Mouse (Mus musculus) CH12.LX (cell line): ENCODE measurements at regions not wholly inside any gene's neighbourhood (a gene's known extent, or its start where the extent isn't known, plus 50 kb on each side); places are given as distances from the start of the nearest gene placed in this dataset.
A peak's percentile ranks its signal among the peaks of the same experiment; 100 is the strongest.

Experiments
- DNase-seq: peaks from one replicate; pipeline ENCODE4 v3.0.0-alpha.2; 2013; ENCODE audit errors: extremely low read depth
- H3K27ac ChIP-seq: 2 replicates; pipeline ENCODE4 v1.5.1; 2012; ENCODE audit warnings: low read depth, mild to moderate bottlenecking, control low read depth, moderate library complexity; ENCODE audit not compliant: insufficient read depth
- H3K27me3 ChIP-seq: replicated peaks from 2 replicates; pipeline ENCODE3; 2012; ENCODE audit warnings: inconsistent platforms
- H3K36me3 ChIP-seq, 2 experiments: replicated peaks in 1 of 2; 2 replicates each; pipeline versions ENCODE3 to v1.6.1; 2012; ENCODE audit warnings: inconsistent platforms in 1 of 2, low read length in 1 of 2, mild to moderate bottlenecking in 1 of 2, mixed read lengths in 1 of 2, moderate library complexity in 1 of 2; ENCODE audit not compliant: control insufficient read depth in 1 of 2, insufficient read depth in 1 of 2
- H3K4me1 ChIP-seq, 2 experiments: 2 replicates each; pipeline ENCODE4 v1.6.1; 2012; ENCODE audit warnings: inconsistent platforms in 1 of 2, moderate library complexity in 1 of 2; ENCODE audit not compliant: insufficient read depth in 2 of 2, control insufficient read depth in 1 of 2
- H3K4me2 ChIP-seq: 2 replicates; pipeline ENCODE4 v1.6.1; 2012; ENCODE audit warnings: low read depth, mild to moderate bottlenecking, control low read depth; ENCODE audit not compliant: poor library complexity, insufficient read depth, severe bottlenecking
- H3K4me3 ChIP-seq, 3 experiments: fragments of 150-350 bp in 1 of 3; sonication (generic) in 1 of 3; replicated peaks in 1 of 3; 2 replicates each; pipeline versions ENCODE3 to v1.5.1; 2011 to 2012; ENCODE audit warnings: low read depth in 2 of 3, low read length in 2 of 3, mild to moderate bottlenecking in 2 of 3, moderate library complexity in 2 of 3, control low read depth in 1 of 3, improper control_type of control experiment in 1 of 3, inconsistent platforms in 1 of 3, mixed read lengths in 1 of 3; ENCODE audit not compliant: poor library complexity in 1 of 3
- H3K79me2 ChIP-seq: replicated peaks from 2 replicates; pipeline ENCODE4 v1.6.1; 2012; ENCODE audit warnings: mild to moderate bottlenecking, moderate library complexity; ENCODE audit not compliant: control insufficient read depth, poor library complexity, insufficient read depth, severe bottlenecking; ENCODE audit errors: extremely low read depth
- H3K9ac ChIP-seq: 2 replicates; pipeline ENCODE4 v1.6.1; 2012; ENCODE audit warnings: low read depth, mild to moderate bottlenecking, control low read depth, moderate library complexity; ENCODE audit not compliant: insufficient read depth
- H3K9me3 ChIP-seq: replicated peaks from 2 replicates; pipeline ENCODE3; 2012; ENCODE audit warnings: low read length, inconsistent platforms, mixed read lengths
- BHLHE40 ChIP-seq: IDR thresholded peaks from 2 replicates; pipeline ENCODE4 v1.6.1; 2011; ENCODE audit warnings: mild to moderate bottlenecking, low read depth, low read length, improper control_type of control experiment
- CHD2 ChIP-seq: IDR thresholded peaks from 2 replicates; pipeline ENCODE4 v1.6.1; 2011; ENCODE audit warnings: low read length, improper control_type of control experiment
- CTCF ChIP-seq, 2 experiments: IDR thresholded peaks in 1 of 2; conservative IDR thresholded peaks in 1 of 2; 2 replicates each; pipeline ENCODE4 v1.5.1; 2011 to 2012; ENCODE audit warnings: low read depth in 2 of 2, low read length in 2 of 2, improper control_type of control experiment in 1 of 2, inconsistent platforms in 1 of 2, mild to moderate bottlenecking in 1 of 2, moderate library complexity in 1 of 2
- E2F4 ChIP-seq: IDR thresholded peaks from 2 replicates; pipeline ENCODE4 v1.6.1; 2011; ENCODE audit warnings: low read depth, low read length, improper control_type of control experiment; ENCODE audit not compliant: insufficient replicate concordance
- ELF1 ChIP-seq: IDR thresholded peaks from 2 replicates; pipeline ENCODE4 v1.6.1; 2014; ENCODE audit warnings: low read depth, mild to moderate bottlenecking, inconsistent platforms, low read length, improper control_type of control experiment
- ETS1 ChIP-seq: conservative IDR thresholded peaks from 2 replicates; pipeline ENCODE4 v1.6.1; 2012; ENCODE audit warnings: low read depth, mild to moderate bottlenecking, inconsistent platforms, low read length, improper control_type of control experiment, moderate library complexity
- MAFK ChIP-seq: IDR thresholded peaks from 2 replicates; pipeline ENCODE4 v1.6.1; 2011; ENCODE audit warnings: low read length, improper control_type of control experiment; ENCODE audit not compliant: insufficient replicate concordance
- MAX ChIP-seq: IDR thresholded peaks from 2 replicates; pipeline ENCODE4 v1.6.1; 2011; ENCODE audit warnings: low read length, improper control_type of control experiment
- MXI1 ChIP-seq: IDR thresholded peaks from 2 replicates; pipeline ENCODE4 v1.6.1; 2011; ENCODE audit warnings: mild to moderate bottlenecking, low read depth, low read length, improper control_type of control experiment
- NRF1 ChIP-seq: IDR thresholded peaks from 2 replicates; pipeline ENCODE4 v1.6.1; 2014; ENCODE audit warnings: low read depth, mild to moderate bottlenecking, inconsistent platforms, low read length, improper control_type of control experiment, moderate library complexity
- RAD21 ChIP-seq: IDR thresholded peaks from 2 replicates; pipeline ENCODE4 v1.6.1; 2011; ENCODE audit warnings: low read depth, mild to moderate bottlenecking, low read length, improper control_type of control experiment, moderate library complexity
- SIN3A ChIP-seq: IDR thresholded peaks from 2 replicates; pipeline ENCODE4 v1.6.1; 2012; ENCODE audit warnings: low read length, improper control_type of control experiment, inconsistent platforms
- TCF12 ChIP-seq: IDR thresholded peaks from 2 replicates; pipeline ENCODE4 v1.6.1; 2014; ENCODE audit warnings: low read depth, mild to moderate bottlenecking, inconsistent platforms, low read length, improper control_type of control experiment
- UBTF ChIP-seq: IDR thresholded peaks from 2 replicates; pipeline ENCODE4 v1.6.1; 2012; ENCODE audit warnings: low read depth, mild to moderate bottlenecking, inconsistent platforms, low read length, improper control_type of control experiment, moderate library complexity
- USF1 ChIP-seq: IDR thresholded peaks from 2 replicates; pipeline ENCODE4 v1.6.1; 2014; ENCODE audit warnings: low read depth, mild to moderate bottlenecking, inconsistent platforms, low read length, improper control_type of control experiment
- USF2 ChIP-seq: conservative IDR thresholded peaks from 2 replicates; pipeline ENCODE4 v1.6.1; 2011; ENCODE audit warnings: low read depth, low read length, improper control_type of control experiment
- ZC3H11A ChIP-seq: IDR thresholded peaks from 2 replicates; pipeline ENCODE4 v1.6.1; 2012; ENCODE audit warnings: low read depth, mild to moderate bottlenecking, inconsistent platforms, low read length, improper control_type of control experiment
- ZNF384 ChIP-seq: IDR thresholded peaks from 2 replicates; pipeline ENCODE4 v1.6.1; 2012; ENCODE audit warnings: low read depth, low read length, improper control_type of control experiment, inconsistent platforms
- dilution Hi-C: fragments of 300-500 bp; cut with MboI; formaldehyde crosslinking; loops from 2 replicates; pipeline ENCODE4 v1.14.3; 2020; ENCODE audit warnings: low sequenced_read_pairs; ENCODE audit not compliant: extremely low pct_unique_long_range_greater_than_20kb, extremely low pct_ligation_motif_present
- in situ Hi-C: fragments of 300-500 bp; cut with MboI; formaldehyde crosslinking; loops from 3 replicates; pipeline ENCODE4 v1.14.3; 2019; ENCODE audit warnings: low sequenced_read_pairs, low pct_ligation_motif_present, low pct_unique_long_range_greater_than_20kb, mixed read lengths

DNA sequence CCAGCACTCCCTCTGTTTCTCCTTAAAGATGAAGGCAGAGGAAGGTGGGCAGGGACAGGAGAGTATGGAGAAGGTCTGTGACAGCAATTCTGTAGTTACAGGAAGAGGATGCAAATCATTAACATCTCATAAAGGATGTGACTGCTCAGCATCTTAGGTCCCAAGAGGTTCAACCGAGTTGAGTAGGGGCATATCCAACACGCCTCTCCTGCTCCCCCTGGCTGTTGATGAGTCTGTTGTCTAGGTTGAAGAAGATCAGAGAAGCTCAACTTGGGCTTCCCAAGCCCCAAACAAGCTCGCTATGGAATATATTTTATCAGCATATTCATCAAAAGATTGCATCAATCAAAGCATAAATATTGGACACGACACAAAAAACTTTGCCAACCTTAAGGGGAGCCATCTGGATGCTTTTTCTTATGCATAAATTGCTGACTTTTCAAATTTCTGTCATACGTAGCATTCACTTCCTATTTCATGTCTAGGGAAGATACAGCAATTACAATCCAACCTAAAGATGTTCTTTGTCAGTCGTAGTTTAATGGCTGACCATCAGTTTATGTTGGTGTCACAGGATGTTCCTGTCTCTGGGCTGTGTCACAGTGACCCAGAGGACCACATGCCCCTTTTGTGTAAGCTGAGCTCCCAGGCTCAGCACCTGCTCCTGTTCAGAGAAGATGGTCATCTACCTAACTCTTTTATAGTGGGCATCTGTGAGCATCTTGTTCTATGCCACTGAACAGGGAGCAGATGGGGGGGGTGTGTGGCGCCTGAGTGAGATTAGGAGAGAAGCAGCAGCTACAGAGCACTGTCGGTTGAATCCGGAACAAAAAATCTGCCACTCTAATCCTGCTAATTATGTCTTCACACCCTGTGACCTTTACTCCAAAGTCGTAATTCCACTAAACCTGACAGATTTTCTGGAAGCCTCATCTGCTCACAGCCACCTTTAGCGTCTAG is 72.1 kb upstream of the Kctd3 start (continued):
- TF ChIP-seq BHLHE40 = no peak
- peak in 1 of 2 experiments; percentile 63; a peak in 2 of 4 replicates for TF ChIP-seq CTCF (conservative IDR thresholded peaks at IDR 0.05 in 1 of 2, IDR thresholded peaks at IDR 0.05 in 1 of 2; ENCODE audit: low read depth in 2 of 2, low read length in 2 of 2)

DNA sequence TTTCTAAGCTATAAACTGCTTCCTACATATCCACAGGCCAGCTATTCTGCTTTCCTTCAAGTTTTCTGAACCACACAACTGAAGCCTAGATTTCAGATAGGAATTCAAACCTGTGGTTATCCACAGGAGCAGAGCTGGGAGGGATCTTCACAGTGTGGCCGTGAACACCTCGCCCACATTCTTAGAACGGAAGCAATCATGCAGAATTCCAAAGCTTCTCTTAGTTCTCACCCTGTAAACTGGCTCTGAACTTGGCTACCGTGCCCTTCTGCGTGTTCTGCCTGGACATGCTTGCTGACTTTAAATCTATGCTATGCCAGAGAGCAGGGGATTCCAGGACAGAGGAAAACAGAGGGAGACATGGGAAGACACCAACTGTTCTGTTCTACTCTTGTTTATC is 70.2 kb upstream of the Kctd3 start:
- no peak for TF ChIP-seq MXI1
- no peak for TF ChIP-seq ZC3H11A
- TF ChIP-seq ETS1 = no peak
- no peak for TF ChIP-seq TCF12
- TF ChIP-seq ELF1 = no peak
- no peak for TF ChIP-seq USF1
- TF ChIP-seq MAFK = no peak
- TF ChIP-seq MAX = no peak
- TF ChIP-seq NRF1 = no peak
- no peak for TF ChIP-seq CHD2
- no peak for TF ChIP-seq RAD21
- no peak for TF ChIP-seq ZNF384
- H3K27ac ChIP-seq = no peak overlapping the region
- H3K4me2 ChIP-seq = no peak overlapping the region
- no peaks in the 10 kb centered on the region for H3K36me3 ChIP-seq
- peaks cover 3% of the 10 kb centered on the region for H3K9me3 ChIP-seq
- no peak overlapping the region for H3K9ac ChIP-seq
- no peaks in the 10 kb centered on the region for H3K79me2 ChIP-seq
- in situ Hi-C loops = no loop called here
- no peak overlapping the region for H3K4me3 ChIP-seq
- H3K27me3 ChIP-seq = peaks cover 1% of the 10 kb centered on the region
- DNase-seq = no peak
- dilution Hi-C loops = no loop called here
- H3K4me1 ChIP-seq = peaks cover 0 to 9% of the 10 kb centered on the region in 2 experiments; a peak in 2 of 4 replicates

DNA sequence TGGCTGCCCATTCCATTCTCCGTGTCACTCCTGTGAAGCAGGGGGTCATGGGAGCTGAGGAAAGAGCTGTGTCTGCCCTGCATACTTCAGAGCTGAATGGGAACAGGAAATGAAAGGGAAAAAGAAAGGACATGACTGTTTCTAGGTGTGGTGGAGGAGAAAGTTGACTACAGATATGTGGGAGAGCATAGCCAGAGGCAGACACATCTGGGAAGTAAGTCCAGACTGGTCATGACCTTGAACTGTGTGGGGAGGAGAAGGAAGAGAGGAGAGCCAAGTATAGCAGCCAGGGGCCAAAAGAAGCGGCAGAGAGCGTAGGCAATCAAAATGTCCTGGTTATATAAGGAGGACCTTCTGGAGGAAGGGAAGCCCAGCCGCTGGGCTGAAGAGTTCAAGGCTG is 68.6 kb upstream of the Kctd3 start:
- TF ChIP-seq SIN3A (no peak), UBTF (no peak), USF2 (no peak), ZC3H11A (no peak), USF1 (no peak), NRF1 (no peak), E2F4 (no peak)
- Histone ChIP-seq H3K36me3 (no peaks in the 10 kb centered on the region), H3K4me2 (no peak overlapping the region), H3K9me3 (no peaks in the 10 kb centered on the region), H3K4me3 (no peak overlapping the region), H3K4me1 (peaks cover 0 to 9% of the 10 kb centered on the region in 2 experiments; a peak in 2 of 4 replicates), H3K79me2 (no peaks in the 10 kb centered on the region), H3K27me3 (no peaks in the 10 kb centered on the region), H3K9ac (no peak overlapping the region), H3K27ac (no peak overlapping the region)
- dilution Hi-C loops = no loop called here
- no peak for DNase-seq
- in situ Hi-C loops = no loop called here
